Mouse (Mus musculus) heart, embryonic 13.5 days (tissue): ENCODE data around the gene Cdh26. TPM values are rescaled to one million over a fixed set of nuclear protein-coding genes. Genes with fewer than 3 reads are reported as not detected.
A peak's percentile ranks its signal among the peaks of the same experiment; 100 is the strongest.

Source experiments
- ATAC-seq: fragments of 200-750 bp; cut with Nextera tagmentation; 2 replicates; pipeline ENCODE4 v1.8.0; 2017; ENCODE audit warnings: moderate TSS enrichment; ENCODE audit not compliant: insufficient number of reproducible peaks, low FRiP score, low TSS enrichment; ENCODE audit errors: extremely low read depth
- H3K27ac ChIP-seq: fragments of 300-500 bp; sonication (generic); replicated peaks from 2 replicates; pipeline ENCODE4 v1.5.1; 2015; ENCODE audit warnings: moderate library complexity, mild to moderate bottlenecking, inconsistent platforms
- H3K27me3 ChIP-seq: fragments of 300-500 bp; sonication (generic); replicated peaks from 2 replicates; pipeline ENCODE4 v1.6.1; 2015; ENCODE audit warnings: mild to moderate bottlenecking, inconsistent platforms
- H3K36me3 ChIP-seq: fragments of 300-500 bp; sonication (generic); 2 replicates; pipeline ENCODE4 v1.6.1; 2015; ENCODE audit warnings: mild to moderate bottlenecking, inconsistent platforms
- H3K4me1 ChIP-seq: fragments of 300-500 bp; sonication (generic); 2 replicates; pipeline ENCODE4 v1.6.1; 2015; ENCODE audit warnings: inconsistent platforms
- H3K4me2 ChIP-seq: fragments of 300-500 bp; sonication (generic); 2 replicates; pipeline ENCODE4 v1.6.1; 2015; ENCODE audit warnings: inconsistent platforms, mild to moderate bottlenecking, moderate library complexity
- H3K4me3 ChIP-seq: fragments of 300-500 bp; sonication (generic); 2 replicates; pipeline ENCODE4 v1.5.1; 2015; ENCODE audit warnings: moderate library complexity, mild to moderate bottlenecking, inconsistent platforms
- H3K9ac ChIP-seq: fragments of 300-500 bp; sonication (generic); 2 replicates; pipeline ENCODE4 v1.6.1; 2015; ENCODE audit warnings: inconsistent platforms, mild to moderate bottlenecking, moderate library complexity
- H3K9me3 ChIP-seq: fragments of 300-500 bp; sonication (generic); 2 replicates; pipeline ENCODE4 v1.6.1; 2016; ENCODE audit warnings: inconsistent platforms
- WGBS: fragments of 180-500 bp; shearing (Covaris S2); methylation state at CpG from one replicate; pipeline ENCODE4 v1.1.7; 2015; ENCODE audit warnings: mixed read lengths; 5-methylcytosine and 5-hydroxymethylcytosine counted together
- polyA plus RNA-seq: library from polyadenylated mRNA; unstranded; fragments of >200 nt; fragmentation: Nextera tagmentation; extraction: Ambion mirVana; gene quantifications from 2 replicates; pipeline ENCODE4 v1.2.1, GENCODE M21; 2015

The Cdh26 gene
- polyA plus RNA-seq, 1 experiment from 2014 or later: 0.07 TPM

DNA sequence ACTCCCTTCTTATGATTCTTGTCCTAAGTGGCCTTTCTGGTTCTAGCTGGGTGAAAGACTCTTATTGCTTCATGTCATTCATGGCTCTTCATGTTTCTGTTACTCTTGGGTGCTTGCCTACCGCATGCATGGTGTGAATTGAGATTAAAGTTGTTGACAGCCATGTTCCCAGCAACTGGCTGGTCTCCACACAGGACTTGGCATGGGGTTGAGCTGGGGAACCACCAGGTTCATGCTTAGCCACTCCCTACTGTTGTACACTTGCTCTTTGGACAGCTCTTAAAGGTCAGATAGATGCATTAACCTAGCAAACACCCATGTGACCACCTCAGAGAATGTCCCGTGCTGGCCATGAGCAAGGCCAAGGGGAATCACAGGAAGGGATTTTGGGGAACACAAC lies 50.6 kb downstream of the Cdh26 start:
- H3K27me3 ChIP-seq: no peaks in the 10 kb centered on the region
- H3K4me1 ChIP-seq: no peaks in the 10 kb centered on the region
- 51% methylated on average over 2 of the region's 2 CpGs for WGBS
- H3K9ac ChIP-seq: no peak overlapping the region
- no peaks in the 10 kb centered on the region for H3K9me3 ChIP-seq
- H3K4me3 ChIP-seq: no peak overlapping the region
- ATAC-seq: no peak
- H3K4me2 ChIP-seq: no peak overlapping the region
- H3K36me3 ChIP-seq: no peaks in the 10 kb centered on the region
- no peak overlapping the region for H3K27ac ChIP-seq

DNA sequence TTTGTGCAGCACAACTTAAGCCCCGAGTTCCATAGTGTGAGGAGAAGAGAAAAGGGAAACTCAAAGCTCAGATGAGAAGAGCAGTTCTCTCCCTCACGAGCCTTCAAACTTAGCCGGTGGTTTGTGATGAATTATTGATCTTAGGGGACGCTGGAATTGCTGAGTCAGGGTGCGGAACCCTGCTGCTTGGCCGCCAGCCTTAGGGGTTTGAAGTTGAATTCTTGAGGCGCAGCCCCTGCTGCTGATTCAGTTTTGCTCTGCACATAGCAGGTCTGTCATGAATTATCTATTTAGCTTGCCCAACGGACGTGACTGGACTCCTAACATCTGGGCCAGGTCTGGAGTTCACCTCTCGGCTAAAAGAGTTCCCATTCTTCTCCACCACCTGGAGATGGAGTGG lies 53.1 kb downstream of the Cdh26 start:
- no peaks in the 10 kb centered on the region for H3K36me3 ChIP-seq
- H3K27me3 ChIP-seq: no peaks in the 10 kb centered on the region
- peaks cover 8% of the 10 kb centered on the region for H3K9me3 ChIP-seq
- WGBS: 51% methylated on average over 10 of the region's 10 CpGs
- H3K27ac ChIP-seq: no peak overlapping the region
- H3K9ac ChIP-seq: no peak overlapping the region
- H3K4me2 ChIP-seq: no peak overlapping the region
- no peak overlapping the region for H3K4me3 ChIP-seq
- no peaks in the 10 kb centered on the region for H3K4me1 ChIP-seq
- ATAC-seq: no peak

DNA sequence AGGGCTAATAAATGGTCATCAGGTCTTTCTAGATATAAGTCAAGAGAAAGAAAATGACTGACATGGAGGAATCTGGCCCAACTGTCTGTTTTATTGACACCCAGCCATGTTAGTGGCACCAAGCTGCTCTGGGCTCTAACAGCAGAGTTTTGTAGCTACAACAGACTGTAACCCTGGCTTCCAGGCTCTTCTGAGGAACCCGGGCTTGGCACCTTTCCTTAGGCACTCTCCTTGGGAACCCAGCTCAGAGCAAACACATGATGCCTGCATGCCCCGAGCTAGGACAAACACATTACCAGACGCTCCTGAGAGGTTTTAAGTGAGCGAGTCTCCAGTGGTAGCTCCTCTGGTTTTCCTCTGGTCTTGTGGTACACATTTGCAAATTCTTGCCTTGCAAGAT lies 57.9 kb downstream of the Cdh26 start:
- Histone ChIP-seq H3K9me3 (peaks cover 8% of the 10 kb centered on the region), H3K9ac (no peak overlapping the region), H3K4me2 (no peak overlapping the region), H3K36me3 (no peaks in the 10 kb centered on the region), H3K4me1 (peaks cover 5% of the 10 kb centered on the region), H3K27me3 (no peaks in the 10 kb centered on the region), H3K4me3 (no peak overlapping the region), H3K27ac (no peak overlapping the region)
- WGBS: 75% methylated on average over 4 of the region's 4 CpGs
- no peak for ATAC-seq

DNA sequence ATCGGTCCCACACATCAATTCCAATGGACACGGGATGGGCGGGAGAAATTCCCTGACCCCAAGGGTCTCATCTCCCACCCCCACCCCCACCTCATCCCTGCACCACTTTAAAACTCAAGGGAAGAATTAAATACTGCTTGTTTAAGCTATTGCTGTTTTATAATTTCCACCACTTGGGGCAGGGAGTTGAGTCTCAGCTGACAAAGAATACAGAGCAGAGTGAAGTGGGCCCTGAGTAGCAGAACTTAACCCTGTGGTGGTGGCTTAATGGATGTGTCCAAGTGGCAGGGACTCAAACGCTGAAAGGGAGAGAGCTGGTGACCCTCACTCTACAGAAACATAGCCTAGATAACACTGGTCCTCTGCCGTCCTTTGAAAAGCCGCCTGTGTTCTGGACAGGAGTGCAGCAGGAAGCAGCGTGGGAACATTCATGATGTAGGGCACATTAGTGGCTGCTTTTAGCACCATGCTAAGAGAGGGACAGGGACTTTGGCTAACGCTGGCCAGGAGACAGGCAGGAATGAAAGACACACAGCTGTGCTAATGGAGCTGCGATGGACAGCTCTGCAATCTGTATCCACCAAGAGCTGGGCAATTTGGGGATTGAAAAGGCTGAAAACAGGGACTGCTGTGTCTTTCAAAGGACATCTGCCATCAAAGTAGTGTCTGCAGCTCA lies 60.1 kb downstream of the Cdh26 start:
- no peak for ATAC-seq
- 50% methylated on average over 9 of the region's 9 CpGs for WGBS
- Histone ChIP-seq H3K27ac (no peak overlapping the region), H3K27me3 (no peaks in the 10 kb centered on the region), H3K9ac (no peak overlapping the region), H3K4me3 (no peak overlapping the region), H3K4me1 (peaks cover 26% of the 10 kb centered on the region), H3K4me2 (no peak overlapping the region), H3K36me3 (no peaks in the 10 kb centered on the region), H3K9me3 (peaks cover 8% of the 10 kb centered on the region)

DNA sequence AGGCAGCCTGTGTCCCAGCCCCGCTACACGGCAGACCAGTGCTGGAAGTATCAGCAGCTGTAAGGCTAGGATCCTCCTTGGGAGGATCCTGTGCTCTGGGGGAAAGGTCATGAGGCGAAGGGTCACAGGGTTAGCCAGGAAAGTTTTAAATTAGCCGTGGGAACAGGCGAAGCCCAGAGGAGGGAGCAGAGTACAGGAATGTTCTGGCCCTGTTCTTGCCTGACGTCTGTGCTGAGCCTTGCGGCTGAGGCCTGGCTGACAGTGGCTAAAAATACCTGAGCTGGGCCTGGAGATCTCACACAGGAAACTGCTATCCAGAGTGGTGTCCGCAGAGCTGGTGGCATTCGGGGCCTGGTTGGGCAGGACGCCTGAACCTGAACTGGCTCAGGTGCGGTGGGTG lies 63.7 kb downstream of the Cdh26 start:
- H3K9ac ChIP-seq: peak overlapping the region; percentile 51; the same call in 1 of the 2 replicates
- H3K36me3 ChIP-seq: no peaks in the 10 kb centered on the region
- H3K9me3 ChIP-seq: no peaks in the 10 kb centered on the region
- no peak overlapping the region for H3K4me3 ChIP-seq
- H3K27ac ChIP-seq: peak overlapping the region; percentile 92
- peaks cover 49% of the 10 kb centered on the region for H3K4me1 ChIP-seq
- no peak overlapping the region for H3K4me2 ChIP-seq
- H3K27me3 ChIP-seq: no peaks in the 10 kb centered on the region
- ATAC-seq: peak; percentile 80
- WGBS: 33% methylated on average over 11 of the region's 11 CpGs

DNA sequence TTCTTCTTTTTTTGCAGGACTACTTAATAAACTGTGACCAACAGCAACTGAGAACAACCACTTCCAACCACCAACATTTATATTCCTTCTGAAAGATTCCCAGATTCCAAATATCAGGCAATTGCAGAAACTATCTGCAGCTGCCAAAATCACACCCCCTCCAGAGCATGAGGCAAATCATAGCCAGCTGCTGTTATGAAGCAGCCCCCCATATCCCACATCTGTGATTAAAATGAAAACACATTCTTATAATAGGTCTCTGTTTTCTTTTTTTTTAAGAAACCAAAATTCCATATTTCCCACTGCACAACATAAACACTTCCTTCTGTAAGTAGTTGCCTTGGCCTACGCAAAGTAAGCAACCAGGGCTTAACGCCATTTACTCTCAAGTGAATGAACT lies 65.5 kb downstream of the Cdh26 start:
- ATAC-seq: no peak
- Histone ChIP-seq H3K36me3 (no peaks in the 10 kb centered on the region), H3K27ac (no peak overlapping the region), H3K27me3 (no peaks in the 10 kb centered on the region), H3K4me1 (peaks cover 46% of the 10 kb centered on the region), H3K4me3 (no peak overlapping the region), H3K9ac (no peak overlapping the region), H3K4me2 (no peak overlapping the region), H3K9me3 (0 out of 2 replicates have a peak, but pooled peaks cover 5% of the 10 kb centered on the region)
- WGBS: 79% methylated on average over 2 of the region's 2 CpGs

DNA sequence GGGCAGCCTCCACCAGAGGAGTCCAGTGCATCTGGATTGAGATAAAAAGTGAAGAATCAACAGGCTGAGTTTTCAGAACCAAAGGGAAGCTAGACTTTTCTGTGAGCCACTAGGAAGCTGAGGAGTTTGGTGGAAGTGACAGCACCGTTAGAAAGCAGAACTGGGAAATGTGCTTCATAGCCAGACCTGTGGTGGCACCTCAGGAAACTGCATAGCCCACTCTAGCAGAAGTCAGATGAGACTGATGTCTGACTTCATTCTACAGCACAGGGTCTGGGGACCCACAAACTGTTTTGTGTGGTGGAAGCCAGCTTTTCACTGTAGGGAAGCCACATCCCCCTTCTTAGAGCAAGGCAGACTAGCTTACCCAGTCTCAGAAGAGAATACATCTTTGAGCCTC lies 67.6 kb downstream of the Cdh26 start:
- Histone ChIP-seq H3K4me1 (peaks cover 48% of the 10 kb centered on the region), H3K4me2 (no peak overlapping the region), H3K27me3 (no peaks in the 10 kb centered on the region), H3K4me3 (no peak overlapping the region), H3K9me3 (0 out of 2 replicates have a peak, but pooled peaks cover 5% of the 10 kb centered on the region), H3K9ac (no peak overlapping the region), H3K36me3 (no peaks in the 10 kb centered on the region), H3K27ac (peak overlapping the region; percentile 26)
- no peak for ATAC-seq
- 40% methylated on average over 1 of the region's 1 CpGs for WGBS

DNA sequence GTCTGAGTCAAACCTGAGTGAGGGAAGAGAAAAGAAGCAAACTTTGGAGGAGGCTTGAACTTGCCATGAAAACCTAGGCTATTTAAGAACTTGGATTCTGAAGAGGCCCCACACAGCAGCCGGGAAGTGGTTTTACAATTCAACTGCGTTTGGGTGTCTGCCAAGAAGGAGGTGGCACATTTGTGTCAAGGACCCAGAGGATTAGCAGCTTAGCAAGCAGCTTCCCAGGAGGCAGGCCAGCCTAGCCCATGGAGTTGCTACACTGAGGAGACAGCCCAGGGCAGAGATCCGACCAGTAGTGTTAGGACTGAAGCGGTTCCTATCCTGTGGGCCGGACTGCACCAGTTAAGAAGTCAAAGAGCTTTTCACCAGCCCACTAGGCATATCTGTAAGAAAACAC lies 68.1 kb downstream of the Cdh26 start:
- ATAC-seq: no peak
- 28% methylated on average over 5 of the region's 5 CpGs for WGBS

DNA sequence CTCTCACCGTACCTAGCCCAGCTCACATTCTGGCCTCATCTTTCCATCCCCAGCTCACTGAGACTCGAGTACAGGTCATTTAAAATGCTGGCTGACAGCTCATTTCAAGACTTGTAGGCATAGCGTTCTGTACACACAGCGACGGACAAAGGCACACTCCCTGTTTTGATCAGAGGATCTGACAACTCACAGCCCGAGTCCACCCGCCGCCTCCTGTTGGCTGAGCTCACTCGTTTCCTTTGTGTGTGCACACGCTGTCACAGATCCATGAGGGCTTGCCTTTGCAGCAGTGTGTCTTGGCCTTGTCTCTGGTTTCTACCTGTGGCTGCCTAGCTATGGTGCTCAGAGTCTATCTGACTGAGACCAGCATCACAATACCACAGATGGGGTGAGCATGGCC lies 72.1 kb downstream of the Cdh26 start:
- WGBS: 70% methylated on average over 10 of the region's 10 CpGs

More for the DNA sequence above, 68.1 kb downstream of the Cdh26 start:
- Histone ChIP-seq H3K9ac (0 out of 2 replicates have a peak overlapping the region, but pooled peaks have one; percentile 5), H3K9me3 (0 out of 2 replicates have a peak, but pooled peaks cover 5% of the 10 kb centered on the region), H3K4me2 (no peak overlapping the region), H3K4me1 (peaks cover 46% of the 10 kb centered on the region), H3K36me3 (no peaks in the 10 kb centered on the region), H3K27ac (peak overlapping the region; percentile 26), H3K4me3 (no peak overlapping the region), H3K27me3 (no peaks in the 10 kb centered on the region)

DNA sequence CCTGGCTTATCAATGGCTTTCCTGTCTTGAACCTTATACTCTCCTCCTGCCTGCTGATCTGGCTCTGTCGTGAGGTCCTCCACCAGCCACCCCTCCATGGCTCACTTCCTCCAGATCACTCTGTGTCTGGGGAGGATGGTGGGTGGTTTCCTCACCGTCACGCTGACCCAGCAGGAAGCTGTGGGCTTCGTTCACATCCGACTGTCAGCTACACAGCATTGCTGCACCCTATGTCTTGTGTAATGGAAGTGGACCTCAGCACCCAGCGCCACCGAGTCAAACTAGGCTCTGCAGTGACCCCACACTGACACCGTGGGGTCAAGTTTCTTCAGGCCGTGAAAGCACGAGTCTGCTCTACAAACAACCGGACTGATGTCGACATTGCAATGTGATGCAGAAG lies 75.7 kb downstream of the Cdh26 start:
- H3K9me3 ChIP-seq: no peaks in the 10 kb centered on the region
- no peak for ATAC-seq
- WGBS: 56% methylated on average over 12 of the region's 12 CpGs

More for the DNA sequence above, 72.1 kb downstream of the Cdh26 start:
- Histone ChIP-seq H3K9ac (no peak overlapping the region), H3K4me1 (peaks cover 19% of the 10 kb centered on the region), H3K36me3 (no peaks in the 10 kb centered on the region), H3K9me3 (0 out of 2 replicates have a peak, but pooled peaks cover 5% of the 10 kb centered on the region), H3K4me2 (no peak overlapping the region), H3K27ac (no peak overlapping the region), H3K4me3 (no peak overlapping the region), H3K27me3 (no peaks in the 10 kb centered on the region)
- ATAC-seq: no peak

DNA sequence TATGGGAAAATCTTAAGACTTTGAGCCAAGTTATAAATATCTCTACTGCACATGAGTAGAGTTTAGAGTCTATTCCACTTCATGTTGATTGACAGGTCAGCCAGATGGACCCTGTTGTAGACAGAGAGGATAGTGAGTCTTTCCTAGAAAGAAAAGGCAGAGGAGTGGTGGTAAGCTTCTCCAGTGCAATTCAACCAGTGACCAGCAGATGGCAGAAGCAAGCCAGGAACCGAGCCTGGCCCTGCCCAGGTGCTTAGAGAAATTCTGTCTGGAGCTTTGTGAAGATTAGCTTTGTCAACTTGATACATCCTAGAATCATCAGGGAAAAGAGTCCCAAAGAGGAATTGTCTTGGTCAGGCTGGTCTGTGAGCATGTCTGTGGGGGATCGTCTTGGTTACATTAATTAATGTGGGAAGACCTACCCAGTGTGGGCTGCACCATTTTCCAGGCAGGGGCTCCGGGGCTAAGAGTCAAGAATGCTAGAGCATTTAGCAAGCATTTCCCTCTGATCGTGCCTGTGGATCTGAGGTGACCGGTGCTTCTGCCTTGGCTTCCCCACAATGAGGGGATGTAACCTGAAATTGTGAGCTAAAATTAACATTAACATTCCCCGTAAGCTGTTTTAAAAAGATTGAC lies 77.2 kb downstream of the Cdh26 start:
- H3K27ac ChIP-seq: no peak overlapping the region
- no peak overlapping the region for H3K9ac ChIP-seq
- ATAC-seq: no peak
- no peaks in the 10 kb centered on the region for H3K36me3 ChIP-seq
- H3K4me1 ChIP-seq: peaks cover 13% of the 10 kb centered on the region
- 37% methylated on average over 6 of the region's 6 CpGs for WGBS
- H3K4me3 ChIP-seq: no peak overlapping the region
- no peak overlapping the region for H3K4me2 ChIP-seq
- H3K27me3 ChIP-seq: 0 out of 2 replicates have a peak, but pooled peaks cover 3% of the 10 kb centered on the region
- no peaks in the 10 kb centered on the region for H3K9me3 ChIP-seq

More for the DNA sequence above, 75.7 kb downstream of the Cdh26 start:
- no peak overlapping the region for H3K4me2 ChIP-seq
- H3K27ac ChIP-seq: no peak overlapping the region
- H3K9ac ChIP-seq: no peak overlapping the region
- no peak overlapping the region for H3K4me3 ChIP-seq
- peaks cover 13% of the 10 kb centered on the region for H3K4me1 ChIP-seq
- no peaks in the 10 kb centered on the region for H3K36me3 ChIP-seq
- H3K27me3 ChIP-seq: 0 out of 2 replicates have a peak, but pooled peaks cover 3% of the 10 kb centered on the region
